Mouse (Mus musculus) kidney, postnatal 0 days (tissue): ENCODE data around the gene Ptprq. TPM values are rescaled to one million over a fixed set of nuclear protein-coding genes. Genes with fewer than 3 reads are reported as not detected.

ENCODE experiments used
- ATAC-seq: fragments of 200-750 bp; cut with Nextera tagmentation; replicated peaks from 2 replicates; pipeline ENCODE4 v1.8.0; 2017; ENCODE audit warnings: low read depth, moderate number of reproducible peaks, moderate TSS enrichment, moderate library complexity; ENCODE audit not compliant: low FRiP score
- DNase-seq: peaks from one replicate; pipeline ENCODE4 v3.0.0-alpha.2; 2016; ENCODE audit warnings: low spot score
- H3K27ac ChIP-seq: fragments of 300-500 bp; sonication (generic); 2 replicates; pipeline ENCODE4 v1.5.1; 2014; ENCODE audit warnings: mild to moderate bottlenecking
- H3K27me3 ChIP-seq: fragments of 300-500 bp; sonication (generic); 2 replicates; pipeline ENCODE4 v1.6.1; 2014; ENCODE audit warnings: low read length, mixed read lengths; ENCODE audit not compliant: insufficient read depth
- H3K36me3 ChIP-seq: fragments of 300-500 bp; sonication (generic); 2 replicates; pipeline ENCODE4 v1.6.1; 2014; ENCODE audit warnings: low read length, mixed read lengths; ENCODE audit not compliant: insufficient read depth
- H3K4me1 ChIP-seq: fragments of 300-500 bp; sonication (generic); replicated peaks from 2 replicates; pipeline ENCODE4 v1.6.1; 2014; ENCODE audit warnings: antibody characterized with exemption, low read length, mixed read lengths; ENCODE audit not compliant: insufficient read depth
- H3K4me2 ChIP-seq: fragments of 300-500 bp; sonication (generic); 2 replicates; pipeline ENCODE4 v1.6.1; 2014; ENCODE audit warnings: mild to moderate bottlenecking, low read length, moderate library complexity, mixed read lengths
- H3K4me3 ChIP-seq: fragments of 300-500 bp; sonication (generic); replicated peaks from 2 replicates; pipeline ENCODE4 v1.5.1; 2014; ENCODE audit warnings: low read depth, low read length
- H3K9ac ChIP-seq: fragments of 300-500 bp; sonication (generic); 2 replicates; pipeline ENCODE4 v1.6.1; 2014; ENCODE audit warnings: low read depth, low read length
- H3K9me3 ChIP-seq: fragments of 300-500 bp; sonication (generic); replicated peaks from 2 replicates; pipeline ENCODE4 v1.6.1; 2016; ENCODE audit warnings: low read length, inconsistent platforms, mixed read lengths
- CTCF ChIP-seq: IDR thresholded peaks from 2 replicates; pipeline ENCODE4 v1.5.1; 2016; ENCODE audit warnings: antibody characterized with exemption, low read depth, mild to moderate bottlenecking, moderate library complexity
- WGBS: fragments of 180-500 bp; shearing (Covaris S2); extraction: QIAGEN DNeasy Blood & Tissue Kit; methylation state at CpG from one replicate; pipeline ENCODE4 v1.1.7; 2014; 5-methylcytosine and 5-hydroxymethylcytosine counted together
- polyA plus RNA-seq: library from polyadenylated mRNA; unstranded; fragments of >200 nt; fragmentation: Nextera tagmentation; extraction: Ambion mirVana; gene quantifications from 2 replicates; pipeline ENCODE4 v1.2.1, GENCODE M21; 2015

Ptprq gene
- polyA plus RNA-seq, 1 experiment from 2014 or later = 0.09 TPM

DNA sequence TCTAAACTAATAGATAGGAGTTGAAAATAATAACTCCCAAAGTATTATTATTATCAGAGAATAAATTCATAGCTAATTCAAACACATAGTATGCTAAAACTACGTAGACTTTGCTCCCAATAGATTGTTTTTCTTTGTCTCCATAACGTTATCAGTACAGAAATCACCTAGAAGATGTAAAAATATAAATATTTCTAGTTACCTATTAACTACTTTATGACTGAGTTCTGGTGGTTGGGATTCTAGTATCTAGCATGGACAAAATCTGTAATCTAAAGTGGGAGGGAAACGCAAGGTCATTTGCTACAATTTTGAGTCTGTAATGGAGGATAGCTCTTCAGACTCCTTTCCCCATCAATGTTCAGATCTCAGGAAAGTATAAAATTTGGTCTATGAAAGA lies 18.9 kb downstream of the Ptprq start:
- WGBS = 80% methylated on average over 3 of the region's 3 CpGs
- no peak for ATAC-seq

DNA sequence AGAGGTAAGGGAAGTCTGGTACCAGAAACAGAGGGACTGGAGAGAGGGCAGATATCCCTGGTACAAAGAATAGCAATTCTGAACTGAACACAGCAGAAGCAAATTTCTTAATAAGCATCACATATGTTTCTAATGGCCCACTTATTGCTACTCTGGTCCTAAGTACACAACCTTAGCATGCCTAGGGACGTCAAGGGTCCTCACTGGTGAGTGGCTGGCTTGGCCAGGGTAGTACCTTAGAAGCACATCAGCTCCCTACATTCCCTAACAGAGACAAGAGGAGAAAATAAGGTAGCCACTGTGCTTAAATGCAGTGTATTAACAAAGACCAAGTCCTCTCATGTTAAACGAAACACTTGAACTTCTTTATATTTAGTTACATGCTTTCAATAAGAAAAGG lies 21.1 kb downstream of the Ptprq start:
- Histone ChIP-seq H3K4me2 (no peak overlapping the region), H3K27me3 (no peaks in the 10 kb centered on the region), H3K4me1 (no peaks in the 10 kb centered on the region), H3K4me3 (no peak overlapping the region), H3K27ac (no peak overlapping the region), H3K9ac (no peak overlapping the region), H3K36me3 (no peaks in the 10 kb centered on the region), H3K9me3 (no peaks in the 10 kb centered on the region)
- TF ChIP-seq CTCF = no peak
- no peak for ATAC-seq
- no peak for DNase-seq
- WGBS = 71% methylated on average over 2 of the region's 2 CpGs

More for the DNA sequence above, 18.9 kb downstream of the Ptprq start:
- H3K9ac ChIP-seq = no peak overlapping the region
- H3K9me3 ChIP-seq = no peaks in the 10 kb centered on the region
- no peak for DNase-seq
- TF ChIP-seq CTCF = no peak
- no peaks in the 10 kb centered on the region for H3K36me3 ChIP-seq
- no peak overlapping the region for H3K4me2 ChIP-seq
- H3K27ac ChIP-seq = no peak overlapping the region
- H3K4me3 ChIP-seq = no peak overlapping the region
- no peaks in the 10 kb centered on the region for H3K4me1 ChIP-seq
- no peaks in the 10 kb centered on the region for H3K27me3 ChIP-seq

DNA sequence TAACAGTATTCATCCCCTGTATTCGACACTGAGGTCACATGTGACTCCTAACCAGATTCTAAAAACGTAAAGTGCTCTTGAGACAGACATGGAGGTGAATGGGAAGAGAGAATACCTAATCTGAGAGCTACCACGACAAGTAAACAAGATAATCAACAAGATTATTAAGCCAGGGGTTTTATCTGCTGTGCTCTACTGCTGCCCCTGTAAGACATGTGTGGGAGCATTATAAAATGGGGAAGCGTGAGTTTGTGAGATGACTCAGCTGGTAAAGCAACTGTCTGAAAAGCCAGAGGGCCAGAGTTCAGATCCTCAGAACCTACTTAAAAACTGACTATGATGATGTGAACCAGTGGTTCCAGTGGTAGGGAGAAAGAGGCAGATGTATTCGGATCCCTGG lies 22.7 kb downstream of the Ptprq start:
- H3K36me3 ChIP-seq = no peaks in the 10 kb centered on the region
- TF ChIP-seq CTCF = no peak
- no peaks in the 10 kb centered on the region for H3K9me3 ChIP-seq
- DNase-seq (no peak), ATAC-seq (no peak)
- no peak overlapping the region for H3K4me2 ChIP-seq
- H3K27me3 ChIP-seq = no peaks in the 10 kb centered on the region
- H3K27ac ChIP-seq = no peak overlapping the region
- H3K4me3 ChIP-seq = no peak overlapping the region
- no peaks in the 10 kb centered on the region for H3K4me1 ChIP-seq
- H3K9ac ChIP-seq = no peak overlapping the region
- WGBS = 75% methylated on average over 5 of the region's 5 CpGs

DNA sequence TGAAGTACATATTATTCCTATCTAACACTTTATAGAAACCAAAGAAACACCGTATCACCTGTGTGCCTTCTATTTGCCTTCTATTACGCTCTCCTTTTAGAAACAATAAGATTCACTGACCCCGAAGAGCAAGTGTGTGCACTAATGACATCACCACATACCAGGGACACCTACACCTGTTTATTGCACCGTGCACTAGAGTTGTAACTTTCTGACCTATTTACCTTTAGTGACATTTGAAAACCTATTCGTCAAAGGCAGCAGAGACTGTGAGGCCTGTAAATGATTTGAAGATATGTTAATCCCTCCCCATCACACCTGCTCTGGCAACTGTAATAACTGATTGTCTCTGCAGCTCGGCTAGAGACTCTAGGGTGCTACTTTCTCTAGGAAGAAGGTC lies 32.5 kb downstream of the Ptprq start:
- Histone ChIP-seq H3K4me3 (no peak overlapping the region), H3K27ac (no peak overlapping the region), H3K27me3 (no peaks in the 10 kb centered on the region), H3K9ac (no peak overlapping the region), H3K9me3 (no peaks in the 10 kb centered on the region), H3K4me1 (no peaks in the 10 kb centered on the region), H3K4me2 (no peak overlapping the region), H3K36me3 (no peaks in the 10 kb centered on the region)
- ATAC-seq (no peak), DNase-seq (no peak)
- TF ChIP-seq CTCF = no peak
- 63% methylated on average over 6 of the region's 6 CpGs for WGBS

DNA sequence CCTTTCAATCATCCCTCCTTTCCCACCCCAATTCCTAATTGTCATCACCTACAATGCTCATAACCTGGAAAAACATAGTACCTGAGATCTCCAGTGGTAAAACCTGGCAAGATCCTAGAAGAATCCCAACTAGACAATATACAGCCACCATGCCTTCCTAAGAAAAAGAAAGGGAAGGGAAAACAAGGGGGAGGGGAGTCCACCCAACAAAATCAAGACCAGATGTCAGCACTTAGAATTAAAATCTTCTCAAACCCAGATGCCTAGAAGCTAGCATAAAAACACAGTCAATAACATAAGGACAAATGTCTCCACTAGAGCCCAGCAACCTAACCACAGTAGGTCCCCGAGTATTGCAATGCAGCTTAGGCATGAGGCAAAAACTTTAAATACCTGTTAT lies 43.9 kb downstream of the Ptprq start:
- 81% methylated on average over 1 of the region's 1 CpGs for WGBS
- H3K36me3 ChIP-seq = no peaks in the 10 kb centered on the region
- no peaks in the 10 kb centered on the region for H3K27me3 ChIP-seq
- no peak overlapping the region for H3K4me2 ChIP-seq
- H3K4me1 ChIP-seq = no peaks in the 10 kb centered on the region
- no peak overlapping the region for H3K4me3 ChIP-seq
- DNase-seq = no peak
- H3K27ac ChIP-seq = no peak overlapping the region
- H3K9me3 ChIP-seq = no peaks in the 10 kb centered on the region
- H3K9ac ChIP-seq = no peak overlapping the region
- no peak for TF ChIP-seq CTCF
- no peak for ATAC-seq

DNA sequence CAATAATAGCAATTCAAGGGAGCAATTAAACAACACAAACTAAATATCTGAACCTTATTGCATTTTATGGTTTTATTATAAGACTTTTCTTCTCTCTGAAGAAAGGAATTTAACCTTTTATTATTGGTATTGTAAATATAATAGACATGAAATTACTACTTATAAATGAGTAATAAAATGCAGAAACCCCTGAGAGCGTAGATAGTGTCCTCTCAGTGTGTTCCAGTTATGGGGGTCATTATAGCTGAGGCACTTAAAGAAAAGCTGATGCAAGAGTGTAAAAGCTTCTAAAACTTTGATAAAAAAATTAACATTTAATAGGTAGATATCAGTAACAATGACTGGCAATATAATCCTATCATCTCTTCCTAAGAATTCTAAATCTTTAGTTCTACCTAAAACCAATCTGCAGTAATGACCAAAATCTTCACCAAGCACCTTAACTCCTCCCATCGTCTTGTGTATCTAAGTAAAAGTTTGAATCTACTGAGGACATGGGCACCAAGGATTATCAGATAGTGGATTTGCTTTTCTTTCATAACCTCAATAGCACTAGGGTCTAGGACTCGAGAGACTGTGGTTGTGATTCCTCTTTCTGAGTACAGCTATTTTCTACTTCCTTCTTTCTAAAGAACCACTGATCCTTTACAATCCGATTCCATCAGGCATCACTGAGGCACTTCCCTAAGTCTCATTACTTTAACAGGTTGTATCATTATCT lies 51.3 kb downstream of the Ptprq start:
- Histone ChIP-seq H3K27ac (no peak overlapping the region), H3K9me3 (no peaks in the 10 kb centered on the region), H3K4me3 (no peak overlapping the region), H3K4me2 (no peak overlapping the region), H3K9ac (no peak overlapping the region), H3K4me1 (no peaks in the 10 kb centered on the region), H3K27me3 (no peaks in the 10 kb centered on the region), H3K36me3 (no peaks in the 10 kb centered on the region)
- no peak for ATAC-seq
- 74% methylated on average over 4 of the region's 4 CpGs for WGBS
- DNase-seq = no peak
- no peak for TF ChIP-seq CTCF

DNA sequence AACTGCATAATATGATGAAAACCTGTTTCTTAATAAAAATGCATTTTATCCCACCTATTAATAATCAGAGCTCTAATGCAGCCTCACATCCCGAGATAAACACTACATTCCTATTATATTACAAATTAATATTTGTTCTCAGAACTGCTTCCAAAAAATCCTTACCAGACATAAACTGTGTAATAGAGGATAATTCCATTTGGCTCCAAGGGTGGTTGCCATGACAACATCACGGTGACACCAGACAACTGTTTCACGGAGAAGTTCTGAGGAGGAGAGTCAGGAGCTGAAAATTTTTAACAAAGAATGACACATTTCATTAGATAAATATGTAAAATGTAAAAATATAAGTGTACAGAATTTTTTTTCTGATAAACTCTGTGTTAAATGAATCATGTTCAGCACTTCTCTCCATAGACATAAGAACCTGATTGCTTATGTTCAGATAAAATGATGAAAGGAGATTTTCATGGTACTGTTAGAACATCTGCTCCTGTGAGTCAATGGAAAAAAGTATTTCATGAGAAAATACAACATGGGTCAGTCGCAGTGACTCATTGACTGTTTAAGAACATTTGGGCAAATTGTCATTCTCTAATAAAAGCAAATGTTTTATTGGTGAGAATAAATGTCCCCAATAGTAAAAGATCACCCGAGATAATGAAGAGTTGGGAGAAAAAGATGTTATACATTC lies 57.3 kb downstream of the Ptprq start:
- DNase-seq (peak; percentile 22), ATAC-seq (no peak)
- H3K9me3 ChIP-seq = no peaks in the 10 kb centered on the region
- no peaks in the 10 kb centered on the region for H3K36me3 ChIP-seq
- H3K9ac ChIP-seq = no peak overlapping the region
- no peaks in the 10 kb centered on the region for H3K4me1 ChIP-seq
- no peak overlapping the region for H3K4me3 ChIP-seq
- H3K4me2 ChIP-seq = no peak overlapping the region
- no peaks in the 10 kb centered on the region for H3K27me3 ChIP-seq
- 59% methylated on average over 5 of the region's 5 CpGs for WGBS
- TF ChIP-seq CTCF = no peak
- H3K27ac ChIP-seq = no peak overlapping the region
